Mouse (Mus musculus) CH12.LX (cell line): ENCODE data around the gene Mfsd11. TPM values are rescaled to one million over a fixed set of nuclear protein-coding genes. Genes with fewer than 3 reads are reported as not detected.

Experiments
- DNase-seq: peaks from one replicate; pipeline ENCODE4 v3.0.0-alpha.2; 2013; ENCODE audit errors: extremely low read depth
- H3K27ac ChIP-seq: 2 replicates; pipeline ENCODE4 v1.5.1; 2012; ENCODE audit warnings: low read depth, mild to moderate bottlenecking, control low read depth, moderate library complexity; ENCODE audit not compliant: insufficient read depth
- H3K27me3 ChIP-seq: replicated peaks from 2 replicates; pipeline ENCODE3; 2012; ENCODE audit warnings: inconsistent platforms
- H3K36me3 ChIP-seq, 2 experiments: replicated peaks in 1 of 2; 2 replicates each; pipeline versions ENCODE3 to v1.6.1; 2012; ENCODE audit warnings: inconsistent platforms in 1 of 2, low read length in 1 of 2, mild to moderate bottlenecking in 1 of 2, mixed read lengths in 1 of 2, moderate library complexity in 1 of 2; ENCODE audit not compliant: control insufficient read depth in 1 of 2, insufficient read depth in 1 of 2
- H3K4me1 ChIP-seq, 2 experiments: 2 replicates each; pipeline ENCODE4 v1.6.1; 2012; ENCODE audit warnings: inconsistent platforms in 1 of 2, moderate library complexity in 1 of 2; ENCODE audit not compliant: insufficient read depth in 2 of 2, control insufficient read depth in 1 of 2
- H3K4me2 ChIP-seq: 2 replicates; pipeline ENCODE4 v1.6.1; 2012; ENCODE audit warnings: low read depth, mild to moderate bottlenecking, control low read depth; ENCODE audit not compliant: poor library complexity, insufficient read depth, severe bottlenecking
- H3K4me3 ChIP-seq, 3 experiments: fragments of 150-350 bp in 1 of 3; sonication (generic) in 1 of 3; replicated peaks in 1 of 3; 2 replicates each; pipeline versions ENCODE3 to v1.5.1; 2011 to 2012; ENCODE audit warnings: low read depth in 2 of 3, low read length in 2 of 3, mild to moderate bottlenecking in 2 of 3, moderate library complexity in 2 of 3, control low read depth in 1 of 3, improper control_type of control experiment in 1 of 3, inconsistent platforms in 1 of 3, mixed read lengths in 1 of 3; ENCODE audit not compliant: poor library complexity in 1 of 3
- H3K79me2 ChIP-seq: replicated peaks from 2 replicates; pipeline ENCODE4 v1.6.1; 2012; ENCODE audit warnings: mild to moderate bottlenecking, moderate library complexity; ENCODE audit not compliant: control insufficient read depth, poor library complexity, insufficient read depth, severe bottlenecking; ENCODE audit errors: extremely low read depth
- H3K9ac ChIP-seq: 2 replicates; pipeline ENCODE4 v1.6.1; 2012; ENCODE audit warnings: low read depth, mild to moderate bottlenecking, control low read depth, moderate library complexity; ENCODE audit not compliant: insufficient read depth
- H3K9me3 ChIP-seq: replicated peaks from 2 replicates; pipeline ENCODE3; 2012; ENCODE audit warnings: low read length, inconsistent platforms, mixed read lengths
- CHD2 ChIP-seq: IDR thresholded peaks from 2 replicates; pipeline ENCODE4 v1.6.1; 2011; ENCODE audit warnings: low read length, improper control_type of control experiment
- CTCF ChIP-seq, 2 experiments: IDR thresholded peaks in 1 of 2; conservative IDR thresholded peaks in 1 of 2; 2 replicates each; pipeline ENCODE4 v1.5.1; 2011 to 2012; ENCODE audit warnings: low read depth in 2 of 2, low read length in 2 of 2, improper control_type of control experiment in 1 of 2, inconsistent platforms in 1 of 2, mild to moderate bottlenecking in 1 of 2, moderate library complexity in 1 of 2
- E2F4 ChIP-seq: IDR thresholded peaks from 2 replicates; pipeline ENCODE4 v1.6.1; 2011; ENCODE audit warnings: low read depth, low read length, improper control_type of control experiment; ENCODE audit not compliant: insufficient replicate concordance
- ELF1 ChIP-seq: IDR thresholded peaks from 2 replicates; pipeline ENCODE4 v1.6.1; 2014; ENCODE audit warnings: low read depth, mild to moderate bottlenecking, inconsistent platforms, low read length, improper control_type of control experiment
- EP300 ChIP-seq: IDR thresholded peaks from 2 replicates; pipeline ENCODE4 v1.6.1; 2011; ENCODE audit warnings: low read length, improper control_type of control experiment
- IRF4 ChIP-seq: IDR thresholded peaks from 2 replicates; pipeline ENCODE4 v1.6.1; 2014; ENCODE audit warnings: low read depth, mild to moderate bottlenecking, inconsistent platforms, low read length, improper control_type of control experiment
- JUN ChIP-seq: IDR thresholded peaks from 2 replicates; pipeline ENCODE4 v1.6.1; 2011; ENCODE audit warnings: low read depth, mild to moderate bottlenecking, low read length, improper control_type of control experiment, moderate library complexity; ENCODE audit not compliant: insufficient read depth
- JUND ChIP-seq: conservative IDR thresholded peaks from 2 replicates; pipeline ENCODE4 v1.6.1; 2011; ENCODE audit warnings: low read depth, low read length, improper control_type of control experiment
- MAFK ChIP-seq: IDR thresholded peaks from 2 replicates; pipeline ENCODE4 v1.6.1; 2011; ENCODE audit warnings: low read length, improper control_type of control experiment; ENCODE audit not compliant: insufficient replicate concordance
- MAX ChIP-seq: IDR thresholded peaks from 2 replicates; pipeline ENCODE4 v1.6.1; 2011; ENCODE audit warnings: low read length, improper control_type of control experiment
- MAZ ChIP-seq: IDR thresholded peaks from 2 replicates; pipeline ENCODE4 v1.6.1; 2012; ENCODE audit warnings: low read depth, mild to moderate bottlenecking, inconsistent platforms, low read length, improper control_type of control experiment, moderate library complexity
- MEF2A ChIP-seq: IDR thresholded peaks from 2 replicates; pipeline ENCODE4 v1.6.1; 2014; ENCODE audit warnings: low read depth, mild to moderate bottlenecking, inconsistent platforms, low read length, improper control_type of control experiment, borderline replicate concordance
- MXI1 ChIP-seq: IDR thresholded peaks from 2 replicates; pipeline ENCODE4 v1.6.1; 2011; ENCODE audit warnings: mild to moderate bottlenecking, low read depth, low read length, improper control_type of control experiment
- NELFE ChIP-seq: IDR thresholded peaks from 2 replicates; pipeline ENCODE4 v1.6.1; 2011; ENCODE audit warnings: low read depth, low read length, improper control_type of control experiment
- NRF1 ChIP-seq: IDR thresholded peaks from 2 replicates; pipeline ENCODE4 v1.6.1; 2014; ENCODE audit warnings: low read depth, mild to moderate bottlenecking, inconsistent platforms, low read length, improper control_type of control experiment, moderate library complexity
- PAX5 ChIP-seq: IDR thresholded peaks from 2 replicates; pipeline ENCODE4 v1.6.1; 2012; ENCODE audit warnings: low read length, inconsistent platforms, mixed read lengths
- POLR2AphosphoS2 ChIP-seq: IDR thresholded peaks from 2 replicates; pipeline ENCODE4 v1.6.1; 2011; ENCODE audit warnings: low read depth, low read length, improper control_type of control experiment
- SIN3A ChIP-seq: IDR thresholded peaks from 2 replicates; pipeline ENCODE4 v1.6.1; 2012; ENCODE audit warnings: low read length, improper control_type of control experiment, inconsistent platforms
- SMC3 ChIP-seq: IDR thresholded peaks from 2 replicates; pipeline ENCODE4 v1.6.1; 2011; ENCODE audit warnings: low read depth, low read length, improper control_type of control experiment
- TBP ChIP-seq: conservative IDR thresholded peaks from 2 replicates; pipeline ENCODE4 v1.6.1; 2011; ENCODE audit warnings: low read depth, low read length, improper control_type of control experiment
- TCF12 ChIP-seq: IDR thresholded peaks from 2 replicates; pipeline ENCODE4 v1.6.1; 2014; ENCODE audit warnings: low read depth, mild to moderate bottlenecking, inconsistent platforms, low read length, improper control_type of control experiment
- UBTF ChIP-seq: IDR thresholded peaks from 2 replicates; pipeline ENCODE4 v1.6.1; 2012; ENCODE audit warnings: low read depth, mild to moderate bottlenecking, inconsistent platforms, low read length, improper control_type of control experiment, moderate library complexity
- ZC3H11A ChIP-seq: IDR thresholded peaks from 2 replicates; pipeline ENCODE4 v1.6.1; 2012; ENCODE audit warnings: low read depth, mild to moderate bottlenecking, inconsistent platforms, low read length, improper control_type of control experiment
- ZKSCAN1 ChIP-seq: IDR thresholded peaks from 2 replicates; pipeline ENCODE4 v1.6.1; 2012; ENCODE audit warnings: low read depth, inconsistent platforms, low read length, improper control_type of control experiment, borderline replicate concordance
- ZMIZ1 ChIP-seq: IDR thresholded peaks from 2 replicates; pipeline ENCODE4 v1.6.1; 2012; ENCODE audit warnings: low read depth, mild to moderate bottlenecking, inconsistent platforms, low read length, improper control_type of control experiment
- dilution Hi-C: fragments of 300-500 bp; cut with MboI; formaldehyde crosslinking; loops from 2 replicates; pipeline ENCODE4 v1.14.3; 2020; ENCODE audit warnings: low sequenced_read_pairs; ENCODE audit not compliant: extremely low pct_unique_long_range_greater_than_20kb, extremely low pct_ligation_motif_present
- in situ Hi-C: fragments of 300-500 bp; cut with MboI; formaldehyde crosslinking; loops from 3 replicates; pipeline ENCODE4 v1.14.3; 2019; ENCODE audit warnings: low sequenced_read_pairs, low pct_ligation_motif_present, low pct_unique_long_range_greater_than_20kb, mixed read lengths
- polyA plus RNA-seq: library from polyadenylated mRNA; unstranded; fragments of >175 nt; gene quantifications from 2 replicates; pipeline ENCODE4 v1.2.1, GENCODE M21; 2012; ENCODE audit warnings: low read depth; ENCODE audit not compliant: insufficient read length
- total RNA-seq, 2 experiments: library from RNA; depleted of rRNA; stranded (reverse); fragments of 300-350 nt in 1 of 2; fragments of >200 nt in 1 of 2; gene quantifications; 2 replicates each; pipeline ENCODE4 v1.2.3; 2012 to 2014

Mfsd11 gene
- total and polyA plus RNA-seq, 3 experiments = 4.1 to 17.7 (median 13.2) TPM

DNA sequence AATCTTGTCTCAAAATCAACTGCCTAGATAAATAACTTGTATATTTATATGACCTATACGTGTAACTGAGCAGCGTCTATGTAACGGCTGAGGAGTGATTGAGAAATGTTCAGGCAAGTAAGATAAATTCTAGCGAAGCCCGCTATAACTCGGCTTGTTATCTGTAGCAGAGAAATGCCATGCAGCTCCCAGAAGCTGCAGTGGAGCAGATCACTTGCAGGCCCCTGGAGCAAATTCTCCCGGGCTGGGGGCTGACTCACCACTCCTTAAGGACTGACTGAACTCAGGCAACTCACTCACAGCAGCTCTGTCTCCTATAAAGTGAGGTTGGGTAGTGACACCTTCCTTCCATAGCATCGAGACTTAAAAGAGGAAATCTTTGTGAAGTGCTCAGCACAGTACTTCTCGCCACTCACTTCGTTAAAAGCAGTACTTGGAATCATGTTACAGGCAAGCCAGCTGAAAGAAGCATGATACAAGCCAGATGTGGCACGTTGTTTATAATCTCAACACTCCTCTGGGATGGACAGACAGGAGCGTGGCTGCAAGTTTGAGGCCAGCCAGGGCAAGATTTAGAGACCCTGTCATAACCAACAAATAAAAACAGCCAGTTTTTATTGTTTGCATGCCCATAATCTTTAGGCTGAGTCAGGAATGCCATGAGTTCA is 5.1 kb downstream of the Mfsd11 start:
- Histone ChIP-seq H3K9me3 (no peaks in the 10 kb centered on the region), H3K27me3 (no peaks in the 10 kb centered on the region), H3K9ac (no peak overlapping the region), H3K36me3 (peaks cover 21 to 50% of the 10 kb centered on the region in 2 experiments), H3K27ac (no peak overlapping the region), H3K4me1 (peaks cover 0 to 17% of the 10 kb centered on the region in 2 experiments; a peak in 2 of 4 replicates), H3K4me2 (no peak overlapping the region), H3K79me2 (peaks cover 11% of the 10 kb centered on the region), H3K4me3 (no peak overlapping the region)
- TF ChIP-seq MEF2A (no peak), MAZ (no peak), E2F4 (no peak), CTCF (conservative IDR thresholded peaks at IDR 0.05 in 1 of 2, IDR thresholded peaks at IDR 0.05 in 1 of 2; ENCODE audit: low read depth in 2 of 2, low read length in 2 of 2) (no peak), UBTF (no peak), EP300 (no peak), CHD2 (no peak), SMC3 (no peak), IRF4 (no peak)
- DNase-seq = no peak
- in situ Hi-C loops (no loop called here), dilution Hi-C loops (no loop called here)

DNA sequence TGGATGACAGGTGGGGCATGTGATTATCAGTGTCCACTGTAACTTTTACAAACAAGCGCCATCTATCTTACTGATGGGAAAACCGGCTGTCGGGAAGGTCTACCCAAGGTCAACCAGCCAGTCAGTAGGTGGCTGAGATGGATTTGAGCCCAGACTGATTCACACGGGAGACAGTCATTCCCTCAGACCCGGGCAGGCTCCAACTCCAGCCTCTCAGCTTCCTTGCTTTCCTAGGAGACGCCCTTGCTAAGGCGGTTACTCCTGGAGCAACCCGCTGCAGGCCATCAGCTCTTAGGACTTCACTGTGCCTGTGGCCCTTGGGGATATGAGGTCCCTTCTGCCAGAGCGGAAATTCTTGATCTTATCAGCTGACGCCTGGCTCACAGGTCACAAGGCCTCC is 12.2 kb downstream of the Mfsd11 start:
- H3K4me2 ChIP-seq = no peak overlapping the region
- H3K27me3 ChIP-seq = no peaks in the 10 kb centered on the region
- no peak overlapping the region for H3K27ac ChIP-seq
- H3K79me2 ChIP-seq = no peaks in the 10 kb centered on the region
- no peak for DNase-seq
- in situ Hi-C loops (no loop called here), dilution Hi-C loops (no loop called here)
- H3K4me1 ChIP-seq = peaks cover 13 to 53% of the 10 kb centered on the region in 2 experiments
- no peaks in the 10 kb centered on the region for H3K9me3 ChIP-seq
- peaks cover 43 to 67% of the 10 kb centered on the region in 2 experiments for H3K36me3 ChIP-seq
- no peak overlapping the region for H3K4me3 ChIP-seq
- TF ChIP-seq IRF4 (no peak), MXI1 (no peak), MAX (no peak), JUN (no peak), NELFE (no peak), TBP (no peak), PAX5 (no peak), ZMIZ1 (no peak), ZKSCAN1 (no peak), POLR2AphosphoS2 (no peak), SIN3A (no peak), ZC3H11A (no peak), MAZ (no peak), JUND (no peak), MAFK (no peak), ELF1 (no peak), E2F4 (no peak), TCF12 (no peak), NRF1 (no peak), SMC3 (no peak)
- TF ChIP-seq, all 38 proteins: peak for 0
- no peak overlapping the region for H3K9ac ChIP-seq
